Mouse (Mus musculus) heart, adult 2 months (tissue): Measurements from ENCODE around the gene Rbmxl2.

ENCODE experiments used
- EP300 ChIP-seq: fragments of 200-500 bp; IDR thresholded peaks from 2 replicates; pipeline ENCODE4 v1.6.1; 2011; ENCODE audit warnings: low read depth, low read length, control low read depth; ENCODE audit not compliant: insufficient read depth
- POLR2A ChIP-seq: fragments of 200-500 bp; IDR thresholded peaks from 2 replicates; pipeline ENCODE4 v1.6.1; 2011; ENCODE audit warnings: mild to moderate bottlenecking, low read depth, low read length, control low read depth; ENCODE audit not compliant: insufficient read depth

DNA sequence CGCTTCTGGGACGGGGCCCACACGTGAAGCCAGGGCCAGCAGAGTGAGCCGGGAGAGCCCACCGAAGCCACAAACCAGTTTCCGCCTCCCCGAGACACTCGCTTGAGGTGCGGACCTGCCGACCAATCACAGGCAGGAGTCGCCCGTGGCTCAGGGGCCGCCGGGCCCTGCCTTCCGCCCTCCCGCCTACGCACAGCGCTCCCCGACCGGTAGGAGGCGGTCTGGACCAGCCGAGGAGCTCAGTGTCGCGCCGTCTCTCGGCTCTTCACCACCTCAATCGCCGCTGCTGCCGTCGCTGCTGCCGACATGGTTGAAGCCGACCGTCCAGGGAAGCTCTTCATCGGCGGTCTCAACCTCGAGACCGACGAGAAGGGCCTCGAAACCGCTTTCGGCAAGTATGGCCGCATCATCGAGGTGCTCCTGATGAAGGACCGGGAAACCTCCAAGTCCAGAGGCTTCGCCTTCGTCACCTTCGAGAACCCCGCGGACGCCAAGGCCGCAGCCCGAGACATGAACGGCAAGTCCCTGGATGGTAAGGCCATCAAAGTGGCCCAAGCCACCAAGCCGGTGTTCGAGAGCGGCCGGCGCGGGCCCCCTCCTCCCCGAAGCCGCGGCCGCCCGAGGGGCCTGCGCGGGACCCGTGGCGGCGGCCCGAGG lies at the start of gene Rbmxl2:
- TF ChIP-seq EP300 (no peak), POLR2A (no peak)
